Mouse (Mus musculus) heart, embryonic 13.5 days (tissue): ENCODE data around the gene Nrxn1. TPM values are rescaled to one million over a fixed set of nuclear protein-coding genes. Genes with fewer than 3 reads are reported as not detected.
"Not testable (repeated sequence)": the region's sequence is repeated elsewhere in the genome, so short reads cannot be mapped to it uniquely, and the experiment has no call there.

Experiments
- ATAC-seq: fragments of 200-750 bp; cut with Nextera tagmentation; 2 replicates; pipeline ENCODE4 v1.8.0; 2017; ENCODE audit warnings: moderate TSS enrichment; ENCODE audit not compliant: insufficient number of reproducible peaks, low FRiP score, low TSS enrichment; ENCODE audit errors: extremely low read depth
- H3K27ac ChIP-seq: fragments of 300-500 bp; sonication (generic); replicated peaks from 2 replicates; pipeline ENCODE4 v1.5.1; 2015; ENCODE audit warnings: moderate library complexity, mild to moderate bottlenecking, inconsistent platforms
- H3K27me3 ChIP-seq: fragments of 300-500 bp; sonication (generic); replicated peaks from 2 replicates; pipeline ENCODE4 v1.6.1; 2015; ENCODE audit warnings: mild to moderate bottlenecking, inconsistent platforms
- H3K36me3 ChIP-seq: fragments of 300-500 bp; sonication (generic); 2 replicates; pipeline ENCODE4 v1.6.1; 2015; ENCODE audit warnings: mild to moderate bottlenecking, inconsistent platforms
- H3K4me1 ChIP-seq: fragments of 300-500 bp; sonication (generic); 2 replicates; pipeline ENCODE4 v1.6.1; 2015; ENCODE audit warnings: inconsistent platforms
- H3K4me2 ChIP-seq: fragments of 300-500 bp; sonication (generic); 2 replicates; pipeline ENCODE4 v1.6.1; 2015; ENCODE audit warnings: inconsistent platforms, mild to moderate bottlenecking, moderate library complexity
- H3K4me3 ChIP-seq: fragments of 300-500 bp; sonication (generic); 2 replicates; pipeline ENCODE4 v1.5.1; 2015; ENCODE audit warnings: moderate library complexity, mild to moderate bottlenecking, inconsistent platforms
- H3K9ac ChIP-seq: fragments of 300-500 bp; sonication (generic); 2 replicates; pipeline ENCODE4 v1.6.1; 2015; ENCODE audit warnings: inconsistent platforms, mild to moderate bottlenecking, moderate library complexity
- H3K9me3 ChIP-seq: fragments of 300-500 bp; sonication (generic); 2 replicates; pipeline ENCODE4 v1.6.1; 2016; ENCODE audit warnings: inconsistent platforms
- WGBS: fragments of 180-500 bp; shearing (Covaris S2); methylation state at CpG from one replicate; pipeline ENCODE4 v1.1.7; 2015; ENCODE audit warnings: mixed read lengths; 5-methylcytosine and 5-hydroxymethylcytosine counted together
- polyA plus RNA-seq: library from polyadenylated mRNA; unstranded; fragments of >200 nt; fragmentation: Nextera tagmentation; extraction: Ambion mirVana; gene quantifications from 2 replicates; pipeline ENCODE4 v1.2.1, GENCODE M21; 2015

The Nrxn1 gene
- polyA plus RNA-seq, 1 experiment from 2014 or later, result 1.8 TPM

- no peak for ATAC-seq
- WGBS, result 60% methylated on average over 8 of the region's 8 CpGs
- Histone ChIP-seq H3K4me2 (no peak overlapping the region), H3K27me3 (no peaks in the 10 kb centered on the region; the same call in 1 of the 2 replicates), H3K4me1 (peaks cover 10% of the 10 kb centered on the region), H3K27ac (no peak overlapping the region), H3K4me3 (no peak overlapping the region), H3K36me3 (no peaks in the 10 kb centered on the region), H3K9me3 (no peaks in the 10 kb centered on the region), H3K9ac (no peak overlapping the region)
Measured at GRCm38 (mm10) chr17:90544639-90545259, 548.1 kb downstream of the Nrxn1 start.

- WGBS, result 15% methylated on average over 4 of the region's 4 CpGs
- no peaks in the 10 kb centered on the region for H3K9me3 ChIP-seq
- H3K4me2 ChIP-seq, result no peak overlapping the region
- peaks cover 10% of the 10 kb centered on the region for H3K4me1 ChIP-seq
- no peaks in the 10 kb centered on the region; the same call in 1 of the 2 replicates for H3K27me3 ChIP-seq
- H3K9ac ChIP-seq, result no peak overlapping the region
- no peaks in the 10 kb centered on the region for H3K36me3 ChIP-seq
- no peak overlapping the region for H3K27ac ChIP-seq
- no peak overlapping the region for H3K4me3 ChIP-seq
- ATAC-seq, result no peak
Measured at GRCm38 (mm10) chr17:90543986-90544638, 548.8 kb downstream of the Nrxn1 start.

GRCm38 (mm10) chr17:90531443-90531842 is 561.4 kb downstream of the Nrxn1 start:
- ATAC-seq, result no peak
- H3K27me3 ChIP-seq, result no peaks in the 10 kb centered on the region
- H3K4me3 ChIP-seq, result no peak overlapping the region
- no peaks in the 10 kb centered on the region for H3K9me3 ChIP-seq
- no peak overlapping the region for H3K27ac ChIP-seq
- no peak overlapping the region for H3K9ac ChIP-seq
- H3K4me1 ChIP-seq, result no peaks in the 10 kb centered on the region
- 86% methylated on average over 2 of the region's 2 CpGs for WGBS
- H3K4me2 ChIP-seq, result no peak overlapping the region
- no peaks in the 10 kb centered on the region for H3K36me3 ChIP-seq

- Histone ChIP-seq H3K27me3 (no peaks in the 10 kb centered on the region), H3K9ac (no peak overlapping the region), H3K27ac (no peak overlapping the region), H3K4me3 (no peak overlapping the region), H3K4me1 (no peaks in the 10 kb centered on the region), H3K9me3 (no peaks in the 10 kb centered on the region), H3K4me2 (no peak overlapping the region), H3K36me3 (no peaks in the 10 kb centered on the region)
- WGBS, result 64% methylated on average over 2 of the region's 2 CpGs
- no peak for ATAC-seq
Measured at GRCm38 (mm10) chr17:90506026-90506425, 586.8 kb downstream of the Nrxn1 start.

GRCm38 (mm10) chr17:90503999-90504398 is 588.9 kb downstream of the Nrxn1 start:
- not testable (repeated sequence) for H3K36me3 ChIP-seq, H3K4me3 ChIP-seq, H3K9me3 ChIP-seq, H3K9ac ChIP-seq, H3K4me1 ChIP-seq, H3K4me2 ChIP-seq, ATAC-seq, H3K27ac ChIP-seq, H3K27me3 ChIP-seq
- WGBS, result 49% methylated on average over 7 of the region's 7 CpGs

GRCm38 (mm10) chr17:90501023-90501675 is 591.7 kb downstream of the Nrxn1 start:
- no peaks in the 10 kb centered on the region for H3K27me3 ChIP-seq
- no peak overlapping the region for H3K27ac ChIP-seq
- no peaks in the 10 kb centered on the region for H3K9me3 ChIP-seq
- no peak overlapping the region for H3K9ac ChIP-seq
- H3K4me3 ChIP-seq, result no peak overlapping the region
- H3K36me3 ChIP-seq, result no peaks in the 10 kb centered on the region
- no peaks in the 10 kb centered on the region for H3K4me1 ChIP-seq
- ATAC-seq, result no peak
- WGBS, result 42% methylated on average over 6 of the region's 6 CpGs
- H3K4me2 ChIP-seq, result no peak overlapping the region

GRCm38 (mm10) chr17:90479531-90480250 is 613.2 kb downstream of the Nrxn1 start:
- Histone ChIP-seq H3K9ac (no peak overlapping the region), H3K27me3 (no peaks in the 10 kb centered on the region), H3K4me2 (no peak overlapping the region), H3K9me3 (no peaks in the 10 kb centered on the region), H3K4me1 (no peaks in the 10 kb centered on the region), H3K36me3 (no peaks in the 10 kb centered on the region), H3K4me3 (no peak overlapping the region), H3K27ac (no peak overlapping the region)
- no peak for ATAC-seq

GRCm38 (mm10) chr17:90456748-90457147 is 636.1 kb downstream of the Nrxn1 start:
- no peak overlapping the region for H3K27ac ChIP-seq
- peaks cover 21% of the 10 kb centered on the region for H3K4me1 ChIP-seq
- no peak overlapping the region for H3K4me3 ChIP-seq
- H3K36me3 ChIP-seq, result no peaks in the 10 kb centered on the region
- no peak overlapping the region for H3K9ac ChIP-seq
- no peaks in the 10 kb centered on the region for H3K9me3 ChIP-seq
- no peak for ATAC-seq
- WGBS, result 29% methylated on average over 5 of the region's 5 CpGs
- H3K4me2 ChIP-seq, result no peak overlapping the region
- H3K27me3 ChIP-seq, result peaks cover 61% of the 10 kb centered on the region

- peaks cover 61% of the 10 kb centered on the region for H3K27me3 ChIP-seq
- no peak overlapping the region for H3K27ac ChIP-seq
- H3K4me3 ChIP-seq, result peak overlapping the region; percentile 60
- peak overlapping the region; percentile 74; the same call in 1 of the 2 replicates for H3K9ac ChIP-seq
- ATAC-seq, result no peak
- H3K36me3 ChIP-seq, result no peaks in the 10 kb centered on the region
- H3K9me3 ChIP-seq, result no peaks in the 10 kb centered on the region
- under 1% methylated on average over 13 of the region's 13 CpGs for WGBS
- H3K4me2 ChIP-seq, result peak overlapping the region; percentile 94
- peaks cover 21% of the 10 kb centered on the region for H3K4me1 ChIP-seq
Measured at GRCm38 (mm10) chr17:90455904-90456303, 637.0 kb downstream of the Nrxn1 start.

- Histone ChIP-seq H3K4me1 (peaks cover 21% of the 10 kb centered on the region), H3K27me3 (peaks cover 61% of the 10 kb centered on the region), H3K9me3 (no peaks in the 10 kb centered on the region), H3K27ac (no peak overlapping the region), H3K4me2 (peak overlapping the region; percentile 94), H3K9ac (peak overlapping the region; percentile 74), H3K36me3 (no peaks in the 10 kb centered on the region), H3K4me3 (peak overlapping the region; percentile 60)
- under 1% methylated on average over 23 of the region's 23 CpGs for WGBS
- ATAC-seq, result no peak
Measured at GRCm38 (mm10) chr17:90455409-90455775, 637.5 kb downstream of the Nrxn1 start.

GRCm38 (mm10) chr17:90454738-90455408 is 638.0 kb downstream of the Nrxn1 start:
- Histone ChIP-seq H3K4me1 (peaks cover 21% of the 10 kb centered on the region), H3K9me3 (no peaks in the 10 kb centered on the region), H3K4me2 (peak overlapping the region; percentile 94), H3K27ac (no peak overlapping the region), H3K9ac (peak overlapping the region; percentile 74), H3K36me3 (no peaks in the 10 kb centered on the region), H3K27me3 (peaks cover 61% of the 10 kb centered on the region), H3K4me3 (peak overlapping the region; percentile 60)
- under 1% methylated on average over 30 of the region's 41 CpGs for WGBS
- no peak for ATAC-seq
